Mouse (Mus musculus) heart, postnatal 0 days (tissue): Measurements from ENCODE around the gene Eif3l.

Experiments
- CTCF ChIP-seq: IDR thresholded peaks from 2 replicates; pipeline ENCODE4 v1.5.1; 2016; ENCODE audit warnings: antibody characterized with exemption, control low read depth, low read depth
- EP300 ChIP-seq: IDR thresholded peaks from 2 replicates; pipeline ENCODE4 v1.6.1; 2016; ENCODE audit warnings: antibody characterized with exemption, low read depth

- TF ChIP-seq CTCF (no peak), EP300 (no peak)
Observed at GRCm38 (mm10) chr15:79060887-79061565, 14.0 kb upstream of the Eif3l start.
